Mouse (Mus musculus): Measurements from ENCODE around the gene Tfpt. TPM values are rescaled to one million over a fixed set of nuclear protein-coding genes. Genes with fewer than 3 reads are reported as not detected.
"Not testable (repeated sequence)": the region's sequence is repeated elsewhere in the genome, so short reads cannot be mapped to it uniquely, and the experiment has no call there.

The Tfpt gene
- polyA plus RNA-seq, 1 experiment: 17.2 TPM

- no peak overlapping the region for H3K4me3 ChIP-seq (ENCODE audit: control insufficient read depth, low read depth, low read length)
- no peaks in the 10 kb centered on the region for H3K36me3 ChIP-seq (ENCODE audit: control insufficient read depth, insufficient read depth, low read length)
- H3K27ac ChIP-seq (ENCODE audit: control insufficient read depth, insufficient read depth, low read depth, low read length): no peak overlapping the region
- TF ChIP-seq CTCF (IDR thresholded peaks at IDR 0.05; ENCODE audit: control insufficient read depth, insufficient read depth, insufficient replicate concordance, low read depth, low read length): no peak
- TF ChIP-seq POLR2A (IDR thresholded peaks at IDR 0.05; ENCODE audit: control insufficient read depth, low read depth, low read length): no peak
- H3K27me3 ChIP-seq (ENCODE audit: control insufficient read depth, insufficient read depth, low read length): no peaks in the 10 kb centered on the region
- H3K4me1 ChIP-seq (ENCODE audit: control insufficient read depth, insufficient read depth, low read length): no peaks in the 10 kb centered on the region; the same call in 1 of the 2 replicates
Measured at GRCm38 (mm10) chr7:3576354-3577124, 53.2 kb downstream of the Tfpt start.

DNA sequence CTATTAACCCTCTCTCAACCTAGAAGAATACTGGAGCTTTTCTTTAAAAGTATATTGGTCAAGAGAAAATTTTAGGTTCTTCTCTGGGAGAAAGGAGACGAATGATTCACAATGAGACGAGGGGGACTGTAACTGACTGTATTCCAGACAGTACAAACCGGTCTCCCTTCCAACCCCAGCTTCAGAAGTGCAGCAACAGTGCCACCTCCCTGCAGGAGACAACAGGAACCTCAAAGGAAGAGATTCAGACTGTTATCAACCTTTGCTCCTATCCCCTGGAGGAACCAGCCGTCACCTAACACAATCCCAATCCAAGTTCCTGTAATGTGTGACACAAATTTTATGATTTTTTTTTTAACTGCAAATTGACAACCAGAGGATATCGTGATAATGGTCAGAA, 55.5 kb downstream of the Tfpt start:
- no peaks in the 10 kb centered on the region for H3K36me3 ChIP-seq (ENCODE audit: control insufficient read depth, insufficient read depth, low read length)
- H3K4me1 ChIP-seq (ENCODE audit: control insufficient read depth, insufficient read depth, low read length): no peaks in the 10 kb centered on the region; the same call in 1 of the 2 replicates
- no peak overlapping the region for H3K27ac ChIP-seq (ENCODE audit: control insufficient read depth, insufficient read depth, low read depth, low read length)
- TF ChIP-seq CTCF (IDR thresholded peaks at IDR 0.05; ENCODE audit: control insufficient read depth, insufficient read depth, insufficient replicate concordance, low read depth, low read length) (no peak; the same call in 1 of the 2 replicates), POLR2A (IDR thresholded peaks at IDR 0.05; ENCODE audit: control insufficient read depth, low read depth, low read length) (no peak)
- H3K4me3 ChIP-seq (ENCODE audit: control insufficient read depth, low read depth, low read length): no peak overlapping the region
- H3K27me3 ChIP-seq (ENCODE audit: control insufficient read depth, insufficient read depth, low read length): no peaks in the 10 kb centered on the region

DNA sequence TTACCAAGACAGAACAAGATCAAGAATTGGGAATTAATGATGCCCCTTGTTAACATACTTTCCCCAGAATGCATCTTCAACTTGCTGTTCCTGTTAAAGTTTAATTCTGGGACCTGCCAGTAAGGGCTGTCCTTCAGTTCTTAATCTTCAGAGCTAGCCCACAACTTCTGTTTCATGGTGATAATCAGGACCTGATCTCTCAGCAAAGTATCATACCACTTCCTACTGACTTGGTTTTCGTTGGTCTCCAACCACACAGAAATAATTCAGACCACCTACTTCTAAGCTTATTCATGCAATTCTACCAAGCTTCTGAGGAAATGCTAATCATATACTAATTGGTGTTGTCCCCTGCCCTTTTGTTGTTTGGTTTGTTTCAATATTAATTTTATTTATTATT, 57.9 kb downstream of the Tfpt start:
- TF ChIP-seq CTCF (IDR thresholded peaks at IDR 0.05; ENCODE audit: control insufficient read depth, insufficient read depth, insufficient replicate concordance, low read depth, low read length) (no peak), POLR2A (IDR thresholded peaks at IDR 0.05; ENCODE audit: control insufficient read depth, low read depth, low read length) (no peak)
- no peaks in the 10 kb centered on the region for H3K36me3 ChIP-seq (ENCODE audit: control insufficient read depth, insufficient read depth, low read length)
- no peak overlapping the region for H3K4me3 ChIP-seq (ENCODE audit: control insufficient read depth, low read depth, low read length)
- no peaks in the 10 kb centered on the region; the same call in 1 of the 2 replicates for H3K4me1 ChIP-seq (ENCODE audit: control insufficient read depth, insufficient read depth, low read length)
- H3K27me3 ChIP-seq (ENCODE audit: control insufficient read depth, insufficient read depth, low read length): no peaks in the 10 kb centered on the region
- no peak overlapping the region for H3K27ac ChIP-seq (ENCODE audit: control insufficient read depth, insufficient read depth, low read depth, low read length)

DNA sequence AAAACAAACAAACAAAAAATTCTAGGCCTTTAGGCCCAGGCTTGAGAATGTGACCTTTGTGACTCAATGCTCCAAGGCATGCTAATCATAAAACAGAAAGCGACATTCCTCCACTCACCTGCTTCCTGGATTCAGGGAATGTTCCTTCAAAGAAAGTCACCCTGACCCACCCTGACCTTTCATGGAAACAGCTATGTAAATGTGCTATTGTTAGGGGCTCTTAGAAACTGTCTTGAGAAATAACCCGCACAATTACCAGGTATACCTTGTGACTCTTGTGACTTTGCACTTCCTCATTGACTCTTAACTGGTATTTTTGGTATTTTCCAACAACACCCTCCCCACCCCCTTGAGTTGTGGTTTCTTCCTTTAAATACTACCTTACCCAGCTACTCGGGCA, 59.1 kb downstream of the Tfpt start:
- not testable (repeated sequence) for H3K4me3 ChIP-seq (ENCODE audit: control insufficient read depth, low read depth, low read length); H3K27me3 ChIP-seq (ENCODE audit: control insufficient read depth, insufficient read depth, low read length); H3K4me1 ChIP-seq (ENCODE audit: control insufficient read depth, insufficient read depth, low read length); H3K27ac ChIP-seq (ENCODE audit: control insufficient read depth, insufficient read depth, low read depth, low read length); H3K36me3 ChIP-seq (ENCODE audit: control insufficient read depth, insufficient read depth, low read length)

Other genes with a start within 250 kb of the Tfpt start
- 10.9 and 13.1 TPM in 2 replicates for gene Cacng8, start 239.2 kb downstream of the Tfpt start, polyA plus RNA-seq (2012; rRNA removed)
- 0.05 and 0.11 TPM in 2 replicates for gene Cacng6, start 205.7 kb downstream of the Tfpt start, polyA plus RNA-seq (2012; rRNA removed)
- gene Tarm1, start 127.3 kb downstream of the Tfpt start, polyA plus RNA-seq (2012; rRNA removed): 0.84 and 1.3 TPM in 2 replicates
- gene Oscar, start 13.8 kb downstream of the Tfpt start, polyA plus RNA-seq (2012; rRNA removed): 1.9 and 3.2 TPM in 2 replicates
- gene Ndufa3, start 12.6 kb downstream of the Tfpt start, polyA plus RNA-seq (2012; rRNA removed): 99.6 and 122 TPM in 2 replicates
- 24.8 and 26.4 TPM in 2 replicates for gene Prpf31, start 56 bp upstream of the Tfpt start, polyA plus RNA-seq (2012; rRNA removed)
- gene Cnot3, start 15.3 kb upstream of the Tfpt start, polyA plus RNA-seq (2012; rRNA removed): 26.3 and 27.1 TPM in 2 replicates
- 5.2 and 5.7 TPM in 2 replicates for gene Leng1, start 35.9 kb upstream of the Tfpt start, polyA plus RNA-seq (2012; rRNA removed)
- gene Tmc4, start 47.6 kb upstream of the Tfpt start, polyA plus RNA-seq (2012; rRNA removed): 2.9 and 5.1 TPM in 2 replicates
- gene Tsen34, start 62.9 kb upstream of the Tfpt start, polyA plus RNA-seq (2012; rRNA removed): 14.0 and 14.6 TPM in 2 replicates
- gene Mboat7, start 63.6 kb upstream of the Tfpt start, polyA plus RNA-seq (2012; rRNA removed): 12.5 and 14.9 TPM in 2 replicates
- gene Rps9, start 74.1 kb upstream of the Tfpt start, polyA plus RNA-seq (2012; rRNA removed): 408 and 458 TPM in 2 replicates
- 0.51 and 0.79 TPM in 2 replicates for gene Pirb, start 90.5 kb upstream of the Tfpt start, polyA plus RNA-seq (2012; rRNA removed)
- not detected in 2 replicates for gene Gm15448, start 195.8 kb upstream of the Tfpt start, polyA plus RNA-seq (2012; rRNA removed)
- gene Pira2, start 215.1 kb upstream of the Tfpt start, polyA plus RNA-seq (2012; rRNA removed): 0.09 and 0.12 TPM in 2 replicates